Mouse (Mus musculus) midbrain, embryonic 16.5 days (tissue): Measurements from ENCODE around the gene Slc35e3. TPM values are rescaled to one million over a fixed set of nuclear protein-coding genes. Genes with fewer than 3 reads are reported as not detected.

ENCODE experiments used
- ATAC-seq: fragments of 200-750 bp; cut with Nextera tagmentation; 2 replicates; pipeline ENCODE4 v1.8.0; 2017; ENCODE audit warnings: moderate TSS enrichment
- H3K27ac ChIP-seq: fragments of 300-500 bp; sonication (generic); 2 replicates; pipeline ENCODE4 v1.5.1; 2014; ENCODE audit warnings: mild to moderate bottlenecking, low read length, mixed read lengths
- H3K27me3 ChIP-seq: fragments of 300-500 bp; sonication (generic); 2 replicates; pipeline ENCODE4 v1.6.1; 2014; ENCODE audit warnings: low read depth, low read length, mixed read lengths; ENCODE audit not compliant: control insufficient read depth, insufficient read depth
- H3K36me3 ChIP-seq: fragments of 300-500 bp; sonication (generic); 2 replicates; pipeline ENCODE4 v1.6.1; 2014; ENCODE audit warnings: mild to moderate bottlenecking, low read length, moderate library complexity, mixed read lengths; ENCODE audit not compliant: control insufficient read depth, insufficient read depth
- H3K4me1 ChIP-seq: fragments of 300-500 bp; sonication (generic); 2 replicates; pipeline ENCODE4 v1.6.1; 2014; ENCODE audit warnings: mild to moderate bottlenecking, low read length, mixed read lengths; ENCODE audit not compliant: control insufficient read depth, insufficient read depth
- H3K4me2 ChIP-seq: fragments of 300-500 bp; sonication (generic); 2 replicates; pipeline ENCODE4 v1.6.1; 2014; ENCODE audit warnings: mild to moderate bottlenecking, low read length, mixed read lengths
- H3K4me3 ChIP-seq: fragments of 300-500 bp; sonication (generic); 2 replicates; pipeline ENCODE4 v1.5.1; 2014; ENCODE audit warnings: low read depth, mild to moderate bottlenecking, low read length, moderate library complexity, mixed read lengths
- H3K9ac ChIP-seq: fragments of 300-500 bp; sonication (generic); 2 replicates; pipeline ENCODE4 v1.6.1; 2014; ENCODE audit warnings: low read depth, low read length, mixed read lengths
- H3K9me3 ChIP-seq: fragments of 300-500 bp; sonication (generic); replicated peaks from 2 replicates; pipeline ENCODE4 v1.6.1; 2014; ENCODE audit warnings: mild to moderate bottlenecking, low read length, mixed read lengths; ENCODE audit not compliant: control insufficient read depth, poor library complexity, severe bottlenecking
- WGBS: fragments of 180-500 bp; shearing (Covaris S2); extraction: QIAGEN DNeasy Blood & Tissue Kit; methylation state at CpG from one replicate; pipeline ENCODE4 v1.1.7; 2014; 5-methylcytosine and 5-hydroxymethylcytosine counted together
- polyA plus RNA-seq: library from polyadenylated mRNA; unstranded; fragments of >200 nt; fragmentation: Nextera tagmentation; extraction: Ambion mirVana; gene quantifications from 2 replicates; pipeline ENCODE4 v1.2.1, GENCODE M21; 2015

Gene Slc35e3
- polyA plus RNA-seq, 1 experiment from 2014 or later = 34.8 TPM

- Histone ChIP-seq H3K9me3 (no peaks in the 10 kb centered on the region), H3K4me2 (no peak overlapping the region), H3K4me1 (no peaks in the 10 kb centered on the region), H3K27me3 (no peaks in the 10 kb centered on the region), H3K4me3 (no peak overlapping the region), H3K9ac (no peak overlapping the region), H3K36me3 (peaks cover 36% of the 10 kb centered on the region), H3K27ac (no peak overlapping the region)
- ATAC-seq = no peak
- 97% methylated on average over 17 of the region's 17 CpGs for WGBS
These were observed 31.5 kb upstream of the Slc35e3 start for GRCm38 (mm10) chr10:117777501-117778327.

- H3K4me2 ChIP-seq = no peak overlapping the region
- H3K4me1 ChIP-seq = no peaks in the 10 kb centered on the region
- no peak for ATAC-seq
- H3K27ac ChIP-seq = no peak overlapping the region
- WGBS = 91% methylated on average over 3 of the region's 3 CpGs
- no peak overlapping the region for H3K9ac ChIP-seq
- H3K9me3 ChIP-seq = no peaks in the 10 kb centered on the region
- H3K4me3 ChIP-seq = no peak overlapping the region
- H3K27me3 ChIP-seq = no peaks in the 10 kb centered on the region
- peaks cover 40% of the 10 kb centered on the region for H3K36me3 ChIP-seq
These were observed 30.9 kb upstream of the Slc35e3 start for GRCm38 (mm10) chr10:117777103-117777470.

GRCm38 (mm10) chr10:117776281-117777102, 30.3 kb upstream of the Slc35e3 start:
- H3K9me3 ChIP-seq = no peaks in the 10 kb centered on the region
- ATAC-seq = no peak
- H3K27ac ChIP-seq = no peak overlapping the region
- H3K27me3 ChIP-seq = no peaks in the 10 kb centered on the region
- peaks cover 34% of the 10 kb centered on the region for H3K36me3 ChIP-seq
- no peak overlapping the region for H3K4me3 ChIP-seq
- 96% methylated on average over 12 of the region's 12 CpGs for WGBS
- no peak overlapping the region for H3K9ac ChIP-seq
- H3K4me2 ChIP-seq = no peak overlapping the region
- no peaks in the 10 kb centered on the region for H3K4me1 ChIP-seq

- WGBS = 91% methylated on average over 6 of the region's 6 CpGs
- no peaks in the 10 kb centered on the region for H3K9me3 ChIP-seq
- ATAC-seq = no peak
- no peaks in the 10 kb centered on the region for H3K4me1 ChIP-seq
- H3K4me3 ChIP-seq = no peak overlapping the region
- no peak overlapping the region for H3K27ac ChIP-seq
- no peak overlapping the region for H3K4me2 ChIP-seq
- H3K27me3 ChIP-seq = no peaks in the 10 kb centered on the region
- no peak overlapping the region for H3K9ac ChIP-seq
- H3K36me3 ChIP-seq = peaks cover 34% of the 10 kb centered on the region
These were observed 29.4 kb upstream of the Slc35e3 start for GRCm38 (mm10) chr10:117775401-117776144.

GRCm38 (mm10) chr10:117774817-117775120, 28.6 kb upstream of the Slc35e3 start:
- Histone ChIP-seq H3K9me3 (no peaks in the 10 kb centered on the region), H3K27ac (no peak overlapping the region), H3K4me2 (no peak overlapping the region), H3K27me3 (no peaks in the 10 kb centered on the region), H3K4me3 (no peak overlapping the region), H3K9ac (no peak overlapping the region), H3K4me1 (no peaks in the 10 kb centered on the region), H3K36me3 (peaks cover 41% of the 10 kb centered on the region)
- ATAC-seq = no peak
- WGBS = 100% methylated on average over 1 of the region's 1 CpGs

GRCm38 (mm10) chr10:117774011-117774816, 28.0 kb upstream of the Slc35e3 start:
- H3K4me1 ChIP-seq = no peaks in the 10 kb centered on the region
- WGBS = 94% methylated on average over 22 of the region's 22 CpGs
- H3K4me2 ChIP-seq = no peak overlapping the region
- ATAC-seq = no peak
- no peaks in the 10 kb centered on the region for H3K9me3 ChIP-seq
- H3K27ac ChIP-seq = no peak overlapping the region
- H3K36me3 ChIP-seq = peaks cover 42% of the 10 kb centered on the region
- H3K27me3 ChIP-seq = no peaks in the 10 kb centered on the region
- no peak overlapping the region for H3K4me3 ChIP-seq
- H3K9ac ChIP-seq = no peak overlapping the region

- Histone ChIP-seq H3K9ac (no peak overlapping the region), H3K4me2 (no peak overlapping the region), H3K36me3 (peaks cover 44% of the 10 kb centered on the region), H3K4me3 (no peak overlapping the region), H3K27me3 (no peaks in the 10 kb centered on the region), H3K27ac (no peak overlapping the region), H3K9me3 (no peaks in the 10 kb centered on the region), H3K4me1 (no peaks in the 10 kb centered on the region)
- ATAC-seq = no peak
- WGBS = 94% methylated on average over 7 of the region's 7 CpGs
These were observed 27.0 kb upstream of the Slc35e3 start for GRCm38 (mm10) chr10:117773106-117773720.

GRCm38 (mm10) chr10:117772364-117773105, 26.4 kb upstream of the Slc35e3 start:
- H3K4me2 ChIP-seq = no peak overlapping the region
- H3K9ac ChIP-seq = no peak overlapping the region
- H3K4me3 ChIP-seq = no peak overlapping the region
- no peaks in the 10 kb centered on the region for H3K9me3 ChIP-seq
- H3K36me3 ChIP-seq = peaks cover 49% of the 10 kb centered on the region
- no peak for ATAC-seq
- no peaks in the 10 kb centered on the region for H3K4me1 ChIP-seq
- no peaks in the 10 kb centered on the region for H3K27me3 ChIP-seq
- no peak overlapping the region for H3K27ac ChIP-seq
- 90% methylated on average over 17 of the region's 17 CpGs for WGBS
